Mouse (Mus musculus) bone marrow macrophage, adult 2 months (primary cell): ENCODE results near the gene Gm4792. TPM values are rescaled to one million over a fixed set of nuclear protein-coding genes. Genes with fewer than 3 reads are reported as not detected.

ENCODE experiments used
- H3K27ac ChIP-seq: 2 replicates; pipeline ENCODE4 v1.5.1; 2012; ENCODE audit warnings: low read depth, low read length; ENCODE audit not compliant: insufficient read depth
- H3K4me1 ChIP-seq: 2 replicates; pipeline ENCODE4 v1.6.1; 2012; ENCODE audit warnings: low read length; ENCODE audit not compliant: control insufficient read depth, insufficient read depth
- H3K4me3 ChIP-seq: 2 replicates; pipeline ENCODE4 v1.5.1; 2012; ENCODE audit warnings: mild to moderate bottlenecking, low read length, moderate library complexity; ENCODE audit not compliant: insufficient read depth
- CTCF ChIP-seq: IDR thresholded peaks from 2 replicates; pipeline ENCODE4 v1.5.1; 2012; ENCODE audit warnings: low read depth, mild to moderate bottlenecking, low read length, moderate library complexity
- POLR2A ChIP-seq: IDR thresholded peaks from 2 replicates; pipeline ENCODE4 v1.6.1; 2012; ENCODE audit warnings: mild to moderate bottlenecking, low read depth, low read length, borderline replicate concordance
- polyA plus RNA-seq: library from polyadenylated mRNA; stranded (reverse); fragments of >200 nt; gene quantifications from 2 replicates; pipeline ENCODE4 v1.2.4, GENCODE M21; 2012; ENCODE audit not compliant: missing spikeins, insufficient read depth, insufficient read length

Gene Gm4792
- polyA plus RNA-seq, 1 experiment, result not detected

DNA sequence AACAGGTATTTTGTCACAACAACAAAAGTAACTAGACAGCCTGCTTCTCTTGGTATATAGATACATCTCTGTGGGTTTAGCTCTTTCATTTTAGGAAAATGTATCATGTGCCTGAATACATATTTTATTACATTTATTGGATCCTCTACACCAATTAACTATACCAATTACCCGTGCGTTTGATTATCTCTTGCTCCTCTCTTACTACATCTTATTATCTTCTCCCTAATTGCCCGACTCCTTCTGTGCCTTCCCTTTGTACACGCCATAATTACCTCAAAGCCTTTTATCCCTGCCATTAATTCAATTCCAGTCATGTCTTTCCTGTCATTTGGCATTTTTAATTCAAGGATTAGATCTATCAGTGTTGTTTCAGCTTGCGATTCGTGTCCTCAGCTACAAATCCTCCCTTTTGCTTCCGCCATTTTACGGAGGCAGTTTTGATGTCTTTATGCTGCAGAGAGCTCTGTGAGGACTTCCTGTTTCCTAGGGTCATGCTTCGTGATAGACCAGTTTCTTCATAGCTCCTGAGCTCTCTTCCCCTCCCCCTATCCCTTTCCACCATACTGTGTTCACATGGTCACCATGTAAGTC is 5.7 kb upstream of the Gm4792 start:
- TF ChIP-seq CTCF, result no peak
- no peak for TF ChIP-seq POLR2A
- Histone ChIP-seq H3K27ac (no peak overlapping the region), H3K4me3 (no peak overlapping the region), H3K4me1 (no peaks in the 10 kb centered on the region)

DNA sequence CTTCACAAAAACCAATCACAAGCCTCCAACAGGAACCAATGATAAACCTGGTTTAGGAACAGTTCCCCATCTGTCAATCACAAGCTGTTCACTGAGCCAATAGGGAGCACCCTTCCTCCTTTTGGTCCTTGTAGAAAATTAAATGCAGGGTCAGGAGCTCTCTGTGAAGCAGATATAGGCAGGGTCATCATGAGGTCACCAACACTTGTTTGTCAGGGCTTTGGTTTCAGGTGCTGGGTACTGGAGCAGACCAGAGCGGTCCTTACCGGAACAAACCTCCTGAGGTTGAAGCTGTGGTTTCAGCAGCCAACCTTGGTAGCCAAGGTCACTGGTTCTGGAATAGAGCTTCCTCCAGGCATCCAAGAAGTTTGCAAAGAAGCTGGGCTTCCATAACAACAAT is 798 bp upstream of the Gm4792 start:
- H3K4me3 ChIP-seq, result no peak overlapping the region
- TF ChIP-seq CTCF (no peak), POLR2A (no peak)
- H3K27ac ChIP-seq, result no peak overlapping the region
- H3K4me1 ChIP-seq, result no peaks in the 10 kb centered on the region

DNA sequence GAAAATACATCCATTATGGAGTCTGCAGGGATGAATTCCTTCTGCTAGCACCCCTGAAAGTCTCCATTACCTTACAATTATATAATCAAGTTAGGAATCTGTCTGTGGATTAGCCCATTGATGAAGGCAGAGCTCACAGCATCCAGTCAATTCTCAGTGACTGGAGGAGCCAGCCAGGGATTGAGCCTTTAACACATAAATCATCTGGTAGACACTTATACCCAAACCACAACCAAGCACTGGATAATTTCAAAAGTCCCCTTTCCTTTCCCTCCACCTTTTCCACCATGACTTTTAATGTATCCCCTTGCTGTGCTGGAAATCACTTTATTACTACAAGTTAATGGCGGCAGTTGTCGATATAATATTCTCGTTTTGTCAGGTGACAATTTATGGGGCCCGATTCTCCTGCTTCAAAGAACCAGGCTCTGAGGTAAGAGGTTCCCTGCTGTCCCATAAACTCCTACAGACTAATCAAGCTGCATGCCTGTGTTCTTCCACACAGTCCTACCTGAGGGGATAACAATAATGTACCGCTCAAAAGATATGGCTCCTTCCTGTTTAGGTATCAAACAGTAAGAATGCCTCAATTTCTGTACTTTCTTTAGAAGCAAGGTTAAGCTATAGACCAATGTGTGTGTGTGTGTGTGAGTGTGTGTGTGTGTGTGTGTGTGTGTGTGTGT is 2.4 kb downstream of the Gm4792 start:
- TF ChIP-seq POLR2A (no peak), CTCF (no peak)
- H3K4me1 ChIP-seq, result no peaks in the 10 kb centered on the region
- no peak overlapping the region for H3K27ac ChIP-seq
- H3K4me3 ChIP-seq, result no peak overlapping the region

DNA sequence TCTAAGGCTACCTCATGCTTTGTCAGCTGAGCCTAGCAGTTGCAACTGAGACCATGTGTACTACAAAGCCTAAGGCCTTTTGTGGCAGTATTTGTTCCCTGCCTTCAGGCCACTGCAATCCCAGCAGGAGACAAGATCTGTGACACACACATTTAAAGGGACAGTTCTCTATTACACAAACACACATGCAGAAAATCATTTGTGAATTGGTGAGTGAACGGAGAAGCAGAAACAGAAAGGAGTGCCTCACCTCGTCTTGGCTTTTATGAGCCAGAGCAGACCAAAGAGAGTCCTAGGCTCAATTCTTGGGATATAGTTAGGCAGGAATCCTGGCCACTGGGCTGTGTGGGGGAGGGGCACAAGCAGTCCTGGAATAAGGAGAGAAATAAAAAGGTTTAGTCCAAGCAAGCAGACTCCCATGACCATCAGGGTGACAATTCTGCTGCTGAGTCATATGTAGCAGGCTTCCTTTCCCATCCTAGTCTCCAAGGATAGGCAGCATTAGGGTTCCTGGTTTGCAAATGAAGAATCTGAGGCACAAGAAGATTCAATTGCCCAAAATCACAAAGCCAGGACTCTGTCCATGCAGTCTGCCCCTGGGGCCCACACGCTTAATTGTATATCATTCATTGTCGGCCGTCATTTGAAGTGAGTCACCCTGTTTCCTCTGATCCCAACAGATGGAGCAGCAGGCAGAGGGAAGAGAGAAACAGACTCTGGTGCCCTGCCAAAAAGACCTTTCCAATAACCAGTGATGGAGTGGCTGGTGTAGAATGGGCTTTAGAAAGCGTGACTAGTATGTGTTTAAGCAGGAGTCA is 3.4 kb downstream of the Gm4792 start:
- Histone ChIP-seq H3K4me3 (no peak overlapping the region), H3K27ac (no peak overlapping the region), H3K4me1 (no peaks in the 10 kb centered on the region)
- TF ChIP-seq CTCF (no peak), POLR2A (no peak)

DNA sequence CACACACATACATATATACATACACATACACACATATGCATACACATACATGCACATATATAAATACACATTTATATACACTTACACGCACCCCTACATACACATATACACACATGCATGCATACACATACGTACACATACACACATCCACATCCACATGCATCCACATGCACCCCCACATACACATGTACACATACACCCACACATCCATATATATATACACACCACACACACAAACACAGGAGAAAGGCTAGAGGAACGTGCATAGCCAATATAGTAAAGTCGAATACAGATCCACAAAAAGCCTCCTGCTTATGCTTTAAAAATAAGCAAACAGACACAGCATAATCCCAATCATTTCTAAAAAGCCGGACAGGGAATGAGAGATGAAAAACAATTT is 4.1 kb downstream of the Gm4792 start:
- Histone ChIP-seq H3K4me1 (no peaks in the 10 kb centered on the region), H3K4me3 (no peak overlapping the region), H3K27ac (no peak overlapping the region)
- no peak for TF ChIP-seq POLR2A
- TF ChIP-seq CTCF, result no peak

DNA sequence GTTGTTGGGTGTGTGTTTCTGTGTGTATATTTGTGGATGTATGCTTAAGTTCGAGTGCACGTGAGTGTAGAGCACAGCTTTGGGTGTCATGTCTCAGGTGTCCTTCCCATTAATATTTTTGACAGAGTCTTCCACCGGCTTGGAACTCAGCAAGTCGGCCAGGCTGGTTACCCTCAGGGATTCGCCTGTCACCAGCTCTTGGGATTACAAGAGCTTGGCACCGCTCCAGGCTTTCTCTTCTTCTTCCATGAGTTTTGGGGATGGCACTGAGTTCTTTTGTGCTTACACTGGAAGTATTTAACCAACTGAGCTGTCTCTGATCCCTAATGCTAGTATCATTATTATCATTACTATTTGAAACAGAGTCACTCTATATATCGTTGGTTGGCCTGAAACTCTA is 15.7 kb downstream of the Gm4792 start:
- TF ChIP-seq POLR2A, result no peak
- TF ChIP-seq CTCF, result no peak
- H3K4me3 ChIP-seq, result no peak overlapping the region
- H3K27ac ChIP-seq, result no peak overlapping the region
- no peaks in the 10 kb centered on the region for H3K4me1 ChIP-seq

DNA sequence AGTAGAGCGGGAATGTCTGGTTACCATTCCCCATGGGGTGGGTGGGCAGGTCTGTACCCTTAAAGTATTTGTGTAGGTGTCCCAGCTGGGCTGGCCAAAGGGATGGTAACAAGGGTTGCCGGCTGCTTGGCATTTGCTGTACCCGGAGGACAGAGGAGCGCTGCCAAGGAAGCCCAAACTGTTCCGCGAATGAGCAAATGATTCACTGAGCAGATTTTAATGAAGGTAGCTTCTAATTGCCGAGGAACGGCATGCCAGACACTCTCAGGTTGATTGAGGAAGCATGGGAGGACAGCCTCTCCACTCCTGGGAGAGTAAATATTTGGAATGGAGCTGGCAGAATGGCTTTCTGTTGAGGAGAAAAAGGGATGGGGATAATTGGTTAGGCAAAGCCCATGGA is 16.3 kb downstream of the Gm4792 start:
- Histone ChIP-seq H3K27ac (no peak overlapping the region), H3K4me1 (no peaks in the 10 kb centered on the region), H3K4me3 (no peak overlapping the region)
- TF ChIP-seq CTCF, result no peak
- no peak for TF ChIP-seq POLR2A

DNA sequence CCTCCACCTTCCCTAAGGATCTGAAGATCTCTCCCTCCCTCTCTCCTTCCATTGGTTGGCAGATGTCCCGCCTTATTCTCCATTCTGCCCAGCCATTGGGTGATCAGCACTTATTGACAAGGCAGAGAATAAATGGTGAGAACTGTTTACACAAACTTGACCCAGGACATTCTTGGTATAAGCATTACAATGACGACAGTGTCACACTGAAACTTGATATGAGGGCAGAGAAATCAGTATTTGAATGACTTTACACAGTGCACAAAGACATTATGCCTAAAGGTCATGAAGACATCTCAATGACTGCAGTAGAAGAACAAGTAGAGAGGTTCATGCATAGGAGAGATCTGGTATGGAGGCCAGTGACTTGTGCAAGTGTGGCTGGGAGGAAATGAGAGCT is 22.0 kb downstream of the Gm4792 start:
- TF ChIP-seq POLR2A, result no peak
- TF ChIP-seq CTCF, result no peak

DNA sequence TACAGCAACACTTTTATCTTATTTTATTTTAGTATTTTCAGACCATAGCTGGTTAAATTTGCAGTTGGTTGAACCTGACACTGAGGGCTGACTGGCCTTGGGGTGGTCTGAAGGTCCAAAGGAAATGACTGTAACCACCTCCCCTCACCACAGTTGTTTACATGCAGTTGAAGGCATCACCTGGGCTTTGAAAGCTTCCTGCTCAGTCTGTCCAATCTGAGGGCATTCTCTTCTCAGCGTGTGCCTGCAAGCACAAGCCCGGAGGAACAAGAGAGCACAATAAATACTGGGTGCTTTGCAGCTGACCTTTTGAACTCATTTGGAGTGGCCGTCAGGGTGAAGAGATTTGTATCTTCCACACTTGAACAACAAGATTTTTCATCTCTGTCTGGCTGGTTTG is 23.2 kb downstream of the Gm4792 start:
- Histone ChIP-seq H3K4me1 (no peaks in the 10 kb centered on the region), H3K27ac (no peak overlapping the region), H3K4me3 (no peak overlapping the region)
- no peak for TF ChIP-seq POLR2A
- TF ChIP-seq CTCF, result no peak

More for the DNA sequence above, 22.0 kb downstream of the Gm4792 start:
- no peak overlapping the region for H3K27ac ChIP-seq
- H3K4me1 ChIP-seq, result no peaks in the 10 kb centered on the region
- no peak overlapping the region for H3K4me3 ChIP-seq

DNA sequence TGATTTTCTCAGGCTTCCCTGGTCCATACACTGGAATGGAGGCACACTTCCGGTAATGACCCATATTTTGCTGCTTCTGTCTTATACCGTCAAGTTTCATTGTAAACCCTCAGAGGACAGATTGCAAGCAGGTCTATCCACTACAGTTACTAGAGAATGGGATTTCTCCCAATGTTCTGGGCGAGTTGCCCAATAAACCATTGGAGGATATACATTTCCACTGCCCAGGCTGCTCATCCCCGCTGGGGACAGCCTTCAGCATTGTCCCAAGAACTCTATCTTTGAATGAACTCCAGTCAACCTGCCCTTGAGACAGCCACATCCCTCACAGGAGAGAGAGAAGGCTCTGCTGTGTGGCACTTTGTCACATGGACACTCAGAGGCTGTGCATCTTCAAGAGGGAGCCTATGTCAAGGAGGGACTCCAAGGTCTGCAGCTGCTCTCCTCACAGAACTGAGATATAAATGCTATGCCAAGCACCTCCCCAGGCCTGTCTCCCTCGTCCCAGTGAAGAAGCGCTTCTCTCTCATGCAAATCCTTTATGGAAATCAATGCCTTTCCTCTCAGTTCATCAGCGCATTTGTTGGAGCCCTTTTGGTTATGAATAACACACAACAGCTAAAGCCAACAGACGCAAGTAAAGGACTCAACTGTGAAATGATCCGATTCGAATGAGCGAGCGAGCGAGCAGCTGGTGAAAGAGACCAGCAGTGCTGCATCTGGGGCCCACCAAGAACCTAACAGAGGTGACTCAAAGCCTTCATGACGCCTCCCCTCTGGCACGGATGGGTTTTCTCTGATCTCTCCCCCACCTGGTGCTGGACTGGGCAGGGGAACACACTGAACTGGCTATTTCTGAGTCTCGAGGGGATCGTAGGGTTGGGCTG is 32.6 kb downstream of the Gm4792 start:
- no peaks in the 10 kb centered on the region for H3K4me1 ChIP-seq
- TF ChIP-seq CTCF (no peak), POLR2A (no peak)
- no peak overlapping the region for H3K4me3 ChIP-seq
- H3K27ac ChIP-seq, result no peak overlapping the region
